Mouse (Mus musculus) ovary, postnatal 14 days (tissue): ENCODE results near the gene Gm8994.

Experiments
- DNase-seq: peaks from one replicate; pipeline ENCODE4 v3.0.0; 2022; ENCODE audit warnings: low spot score

Gene Gm8994

GRCm38 (mm10) chr6:136363313-136363712, 36.0 kb downstream of the Gm8994 start:
- DNase-seq = no peak

DNA sequence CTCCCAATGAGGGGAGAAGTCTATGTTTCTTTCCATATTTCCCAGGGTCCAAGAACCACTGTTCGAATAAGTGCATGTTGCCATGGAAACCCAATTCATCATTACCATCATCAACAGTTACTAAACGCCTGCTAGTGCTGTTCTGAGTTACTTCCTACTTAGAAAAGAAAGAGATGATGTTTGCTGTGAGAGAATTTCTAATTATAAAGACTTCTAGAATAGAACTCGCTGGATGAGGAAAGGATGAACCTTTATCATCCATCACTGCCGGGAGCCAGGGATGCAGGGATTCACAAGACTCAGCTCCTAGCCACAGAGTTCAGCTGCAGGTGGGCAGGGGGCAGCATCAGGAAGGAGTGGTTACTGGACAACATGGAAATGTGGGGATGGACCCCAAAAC, 36.7 kb downstream of the Gm8994 start:
- no peak for DNase-seq

- DNase-seq = no peak
Observed at GRCm38 (mm10) chr6:136364430-136365098, 37.2 kb downstream of the Gm8994 start.

- DNase-seq = no peak
Observed at GRCm38 (mm10) chr6:136376097-136376496, 48.8 kb downstream of the Gm8994 start.
